Mouse (Mus musculus) lung, postnatal 0 days (tissue): ENCODE results near the gene Dusp22. TPM values are rescaled to one million over a fixed set of nuclear protein-coding genes. Genes with fewer than 3 reads are reported as not detected.

ENCODE experiments used
- ATAC-seq: fragments of 200-750 bp; cut with Nextera tagmentation; 2 replicates; pipeline ENCODE4 v1.8.0; 2017; ENCODE audit warnings: moderate library complexity
- DNase-seq: peaks from one replicate; pipeline ENCODE4 v3.0.0-alpha.2; 2016; ENCODE audit warnings: low spot score
- H3K27ac ChIP-seq: fragments of 300-500 bp; sonication (generic); 2 replicates; pipeline ENCODE4 v1.5.1; 2014; ENCODE audit warnings: antibody characterized with exemption, mild to moderate bottlenecking, low read length, mixed read lengths
- H3K27me3 ChIP-seq: fragments of 300-500 bp; sonication (generic); replicated peaks from 2 replicates; pipeline ENCODE4 v1.6.1; 2014; ENCODE audit warnings: low read length, mixed read lengths; ENCODE audit not compliant: insufficient read depth
- H3K36me3 ChIP-seq: fragments of 300-500 bp; sonication (generic); 2 replicates; pipeline ENCODE4 v1.6.1; 2014; ENCODE audit warnings: low read length, mixed read lengths; ENCODE audit not compliant: insufficient read depth
- H3K4me1 ChIP-seq: fragments of 300-500 bp; sonication (generic); 2 replicates; pipeline ENCODE4 v1.6.1; 2014; ENCODE audit warnings: antibody characterized with exemption, low read depth, low read length, mixed read lengths; ENCODE audit not compliant: insufficient read depth
- H3K4me2 ChIP-seq: fragments of 300-500 bp; sonication (generic); replicated peaks from 2 replicates; pipeline ENCODE4 v1.6.1; 2014; ENCODE audit warnings: low read depth, mild to moderate bottlenecking, low read length, moderate library complexity, mixed read lengths
- H3K4me3 ChIP-seq: fragments of 300-500 bp; sonication (generic); 2 replicates; pipeline ENCODE4 v1.5.1; 2014; ENCODE audit warnings: low read depth, low read length
- H3K9ac ChIP-seq: fragments of 300-500 bp; sonication (generic); replicated peaks from 2 replicates; pipeline ENCODE4 v1.6.1; 2014; ENCODE audit warnings: low read depth, mild to moderate bottlenecking
- H3K9me3 ChIP-seq: fragments of 300-500 bp; sonication (generic); 2 replicates; pipeline ENCODE4 v1.6.1; 2016; ENCODE audit warnings: low read length, mixed read lengths
- CTCF ChIP-seq: IDR thresholded peaks from 2 replicates; pipeline ENCODE4 v1.5.1; 2016; ENCODE audit warnings: antibody characterized with exemption, mild to moderate bottlenecking
- EP300 ChIP-seq: IDR thresholded peaks from 2 replicates; pipeline ENCODE4 v1.6.1; 2016; ENCODE audit warnings: antibody characterized with exemption, mild to moderate bottlenecking, control low read depth
- WGBS: fragments of 180-500 bp; shearing (Covaris S2); extraction: QIAGEN DNeasy Blood & Tissue Kit; methylation state at CpG from one replicate; pipeline ENCODE4 v1.1.7; 2014; 5-methylcytosine and 5-hydroxymethylcytosine counted together
- polyA plus RNA-seq: library from polyadenylated mRNA; unstranded; fragments of >200 nt; fragmentation: Nextera tagmentation; extraction: Ambion mirVana; gene quantifications from 2 replicates; pipeline ENCODE4 v1.2.1, GENCODE M21; 2015

Dusp22 gene
- polyA plus RNA-seq, 1 experiment from 2014 or later, result 30.4 TPM

DNA sequence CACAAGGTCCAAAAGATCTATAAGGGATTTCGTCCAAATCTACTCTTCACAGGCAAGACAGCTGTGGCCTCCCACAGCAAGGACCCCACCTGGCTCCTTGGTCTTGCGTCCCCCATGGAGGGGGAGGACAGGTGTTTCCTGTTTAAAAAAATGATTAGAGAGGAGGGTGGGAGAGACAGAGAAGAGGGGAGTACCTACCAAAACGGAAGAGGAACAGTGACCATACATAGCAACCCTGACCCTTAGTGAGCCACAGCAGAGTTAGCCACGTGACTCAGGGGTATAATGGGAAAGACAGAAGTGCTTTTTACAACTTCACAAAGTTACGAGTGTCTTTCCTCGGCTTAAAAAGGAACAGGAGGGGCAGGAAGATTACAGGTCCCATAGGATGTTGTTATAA, 26.8 kb upstream of the Dusp22 start:
- H3K27me3 ChIP-seq, result no peaks in the 10 kb centered on the region
- ATAC-seq (no peak), DNase-seq (no peak)
- no peak overlapping the region for H3K4me2 ChIP-seq
- no peak overlapping the region for H3K9ac ChIP-seq
- H3K27ac ChIP-seq, result no peak overlapping the region
- no peaks in the 10 kb centered on the region for H3K4me1 ChIP-seq
- 55% methylated on average over 6 of the region's 6 CpGs for WGBS
- no peaks in the 10 kb centered on the region for H3K9me3 ChIP-seq
- H3K36me3 ChIP-seq, result no peaks in the 10 kb centered on the region
- no peak for TF ChIP-seq CTCF
- no peak for TF ChIP-seq EP300
- no peak overlapping the region for H3K4me3 ChIP-seq

- H3K27me3 ChIP-seq, result no peaks in the 10 kb centered on the region
- ATAC-seq (no peak), DNase-seq (no peak)
- no peak for TF ChIP-seq CTCF
- no peak for TF ChIP-seq EP300
- WGBS, result 72% methylated on average over 4 of the region's 4 CpGs
- H3K4me2 ChIP-seq, result no peak overlapping the region
- no peaks in the 10 kb centered on the region for H3K4me1 ChIP-seq
- H3K4me3 ChIP-seq, result no peak overlapping the region
- H3K27ac ChIP-seq, result no peak overlapping the region
- H3K9me3 ChIP-seq, result no peaks in the 10 kb centered on the region
- H3K36me3 ChIP-seq, result no peaks in the 10 kb centered on the region
- H3K9ac ChIP-seq, result no peak overlapping the region
Observed at GRCm38 (mm10) chr13:30636453-30636852, 23.3 kb upstream of the Dusp22 start.

DNA sequence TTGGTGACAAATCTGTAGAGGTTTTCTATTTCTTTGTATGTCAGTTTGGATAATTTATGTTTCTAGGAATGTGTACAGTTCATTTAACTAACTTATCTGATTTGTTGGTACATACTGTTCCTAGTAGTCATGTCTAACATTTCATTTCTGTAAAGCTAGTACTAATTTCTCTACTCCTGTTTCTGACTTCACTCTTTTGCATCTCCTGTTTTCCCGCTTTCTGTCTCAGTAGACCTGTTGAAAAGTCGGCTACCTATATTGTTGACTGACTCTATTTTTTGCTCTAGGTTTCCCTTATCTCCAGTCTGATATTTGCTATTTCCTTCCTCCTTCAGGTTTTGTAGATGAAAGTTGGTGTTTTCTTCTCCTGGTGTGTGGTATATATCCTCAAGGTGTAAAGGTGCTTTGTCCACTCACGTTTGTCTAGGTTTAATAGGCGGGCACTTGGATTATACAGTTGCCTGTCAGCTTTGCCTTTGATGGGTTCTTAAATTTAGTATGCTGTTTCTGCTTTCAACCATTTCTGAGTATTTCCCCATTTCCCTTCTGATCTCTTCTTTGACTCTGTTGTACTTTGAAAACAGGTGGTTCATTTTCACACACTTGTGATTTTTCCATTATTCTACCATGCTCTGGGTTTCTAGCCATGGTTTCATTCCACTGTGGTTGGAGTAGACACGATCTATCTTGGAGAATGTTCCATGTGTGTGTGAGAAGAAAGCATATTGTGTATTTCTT, 21.3 kb upstream of the Dusp22 start:
- Histone ChIP-seq H3K4me2 (no peak overlapping the region), H3K4me1 (no peaks in the 10 kb centered on the region), H3K27ac (no peak overlapping the region), H3K9ac (no peak overlapping the region), H3K27me3 (no peaks in the 10 kb centered on the region), H3K4me3 (no peak overlapping the region), H3K36me3 (no peaks in the 10 kb centered on the region), H3K9me3 (no peaks in the 10 kb centered on the region)
- DNase-seq (no peak), ATAC-seq (no peak)
- 79% methylated on average over 5 of the region's 5 CpGs for WGBS
- no peak for TF ChIP-seq EP300
- TF ChIP-seq CTCF, result no peak

DNA sequence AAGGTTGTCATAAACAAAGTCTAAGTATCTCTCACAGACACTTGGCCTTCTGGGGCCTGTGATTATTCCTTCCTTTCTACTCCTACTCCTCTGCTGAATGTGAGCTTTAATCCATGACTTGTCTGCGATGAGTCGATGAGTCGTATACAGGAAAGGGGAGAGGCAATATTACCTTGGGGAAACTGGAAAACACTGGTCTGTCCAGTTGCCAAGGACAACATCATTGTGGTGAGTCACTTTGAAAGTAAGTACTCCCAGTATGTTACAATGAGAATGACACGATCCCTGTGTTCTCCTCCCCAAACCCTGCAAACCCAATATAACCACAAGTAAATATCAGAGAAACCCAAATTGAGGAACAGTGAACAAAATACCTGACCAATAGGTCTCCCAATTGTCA, 17.7 kb upstream of the Dusp22 start:
- no peaks in the 10 kb centered on the region for H3K36me3 ChIP-seq
- H3K27ac ChIP-seq, result no peak overlapping the region
- TF ChIP-seq CTCF (no peak), EP300 (no peak)
- H3K4me3 ChIP-seq, result no peak overlapping the region
- no peak for DNase-seq
- H3K9me3 ChIP-seq, result no peaks in the 10 kb centered on the region
- no peaks in the 10 kb centered on the region for H3K27me3 ChIP-seq
- H3K4me1 ChIP-seq, result no peaks in the 10 kb centered on the region
- no peak for ATAC-seq
- WGBS, result 69% methylated on average over 4 of the region's 4 CpGs
- H3K4me2 ChIP-seq, result no peak overlapping the region
- no peak overlapping the region for H3K9ac ChIP-seq

GRCm38 (mm10) chr13:30648461-30648860, 11.3 kb upstream of the Dusp22 start:
- no peak for DNase-seq
- ATAC-seq, result no peak

GRCm38 (mm10) chr13:30649197-30649596, 10.6 kb upstream of the Dusp22 start:
- no peaks in the 10 kb centered on the region for H3K4me1 ChIP-seq
- no peaks in the 10 kb centered on the region for H3K27me3 ChIP-seq
- WGBS, result 83% methylated on average over 5 of the region's 5 CpGs
- H3K4me2 ChIP-seq, result no peak overlapping the region
- H3K27ac ChIP-seq, result no peak overlapping the region
- no peak overlapping the region for H3K9ac ChIP-seq
- ATAC-seq (no peak), DNase-seq (no peak)
- H3K4me3 ChIP-seq, result no peak overlapping the region
- TF ChIP-seq EP300 (no peak), CTCF (no peak)
- H3K9me3 ChIP-seq, result no peaks in the 10 kb centered on the region
- no peaks in the 10 kb centered on the region for H3K36me3 ChIP-seq

More at GRCm38 (mm10) chr13:30648461-30648860, 11.3 kb upstream of the Dusp22 start:
- Histone ChIP-seq H3K27ac (no peak overlapping the region), H3K4me3 (no peak overlapping the region), H3K27me3 (no peaks in the 10 kb centered on the region), H3K4me2 (no peak overlapping the region), H3K9ac (no peak overlapping the region), H3K9me3 (no peaks in the 10 kb centered on the region), H3K4me1 (no peaks in the 10 kb centered on the region), H3K36me3 (no peaks in the 10 kb centered on the region)
- TF ChIP-seq EP300 (no peak), CTCF (no peak)

GRCm38 (mm10) chr13:30650684-30651083, 9.1 kb upstream of the Dusp22 start:
- 85% methylated on average over 1 of the region's 1 CpGs for WGBS
- ATAC-seq, result no peak
- TF ChIP-seq EP300, result no peak
- no peak for TF ChIP-seq CTCF

More at GRCm38 (mm10) chr13:30650684-30651083, 9.1 kb upstream of the Dusp22 start:
- Histone ChIP-seq H3K9me3 (no peaks in the 10 kb centered on the region), H3K4me1 (no peaks in the 10 kb centered on the region), H3K9ac (no peak overlapping the region), H3K27me3 (no peaks in the 10 kb centered on the region), H3K36me3 (no peaks in the 10 kb centered on the region), H3K4me3 (no peak overlapping the region), H3K27ac (no peak overlapping the region), H3K4me2 (no peak overlapping the region)
- no peak for DNase-seq
